Mouse (Mus musculus): Measurements from ENCODE around the gene Higd1c. TPM values are rescaled to one million over a fixed set of nuclear protein-coding genes. Genes with fewer than 3 reads are reported as not detected.

Gene Higd1c
- not detected in 2 replicates for polyA plus RNA-seq (2012; rRNA removed)

GRCm38 (mm10) chr15:100364242-100364641 lies at the start of gene Higd1c:
Higd1c (plus strand) TSS chr15:100364542.

GRCm38 (mm10) chr15:100334629-100335028 lies 29.7 kb upstream of the Higd1c start, which contains the start of gene Mettl7a3:
Mettl7a3 (plus strand) TSS chr15:100334929.

GRCm38 (mm10) chr15:100352711-100353250 lies 11.6 kb upstream of the Higd1c start, which contains the start of the genes Methig1 and Mettl7a2:
Methig1 (plus strand) TSS chr15:100353149.
Mettl7a2 (plus strand) TSS chr15:100353200.

GRCm38 (mm10) chr15:100421758-100422197 lies 57.4 kb downstream of the Higd1c start, which contains the start of gene Gm5475:
Gm5475 (plus strand) TSS chr15:100422147.

GRCm38 (mm10) chr15:100424396-100425122 lies 60.2 kb downstream of the Higd1c start, which contains the start of gene Slc11a2:
Slc11a2 (minus strand) TSS chr15:100425072.

Other genes with a start within 250 kb of the Higd1c start
- gene Atf1, start 136.7 kb upstream of the Higd1c start, polyA plus RNA-seq (2012; rRNA removed), result 11.9 and 12.7 TPM in 2 replicates
- gene Tmprss12, start 83.7 kb upstream of the Higd1c start, polyA plus RNA-seq (2012; rRNA removed), result not detected in 2 replicates
- gene Mettl7a1, start 60.4 kb upstream of the Higd1c start, polyA plus RNA-seq (2012; rRNA removed), result 10.0 and 10.4 TPM in 2 replicates
- 0.05 and 0.09 TPM in 2 replicates for gene Mettl7a3, start 29.6 kb upstream of the Higd1c start, polyA plus RNA-seq (2012; rRNA removed)
- not detected in 2 replicates for gene Methig1, start 11.4 kb upstream of the Higd1c start, polyA plus RNA-seq (2012; rRNA removed)
- not detected in 2 replicates for gene Mettl7a2, start 11.3 kb upstream of the Higd1c start, polyA plus RNA-seq (2012; rRNA removed)
- gene Gm5475, start 57.6 kb downstream of the Higd1c start, polyA plus RNA-seq (2012; rRNA removed), result 0.03 TPM in 1 of 2 replicates, not detected in the other
- gene Slc11a2, start 60.5 kb downstream of the Higd1c start, polyA plus RNA-seq (2012; rRNA removed), result 43.8 and 44.8 TPM in 2 replicates
- gene Letmd1, start 104.5 kb downstream of the Higd1c start, polyA plus RNA-seq (2012; rRNA removed), result 82.2 and 85.7 TPM in 2 replicates
- 36.0 and 37.7 TPM in 2 replicates for gene Csrnp2, start 130.9 kb downstream of the Higd1c start, polyA plus RNA-seq (2012; rRNA removed)
- 26.2 and 26.5 TPM in 2 replicates for gene Tfcp2, start 187.5 kb downstream of the Higd1c start, polyA plus RNA-seq (2012; rRNA removed)
- 69.9 and 81.7 TPM in 2 replicates for gene Pou6f1, start 235.4 kb downstream of the Higd1c start, polyA plus RNA-seq (2012; rRNA removed)

Measured in central nervous system, embryonic 18 days (tissue).